Mouse (Mus musculus) forebrain, embryonic 12.5 days (tissue): ENCODE results near the gene Nkd1. TPM values are rescaled to one million over a fixed set of nuclear protein-coding genes. Genes with fewer than 3 reads are reported as not detected.

Experiments used
- ATAC-seq: fragments of 200-750 bp; cut with Nextera tagmentation; 2 replicates; pipeline ENCODE4 v1.8.0; 2017; ENCODE audit warnings: moderate TSS enrichment; ENCODE audit not compliant: low FRiP score
- H3K27ac ChIP-seq: fragments of 300-500 bp; sonication (generic); 2 replicates; pipeline ENCODE4 v1.5.1; 2016; ENCODE audit warnings: mild to moderate bottlenecking
- H3K27me3 ChIP-seq: fragments of 300-500 bp; sonication (generic); 2 replicates; pipeline ENCODE4 v1.6.1; 2016; ENCODE audit warnings: mild to moderate bottlenecking
- H3K36me3 ChIP-seq: fragments of 300-500 bp; sonication (generic); replicated peaks from 2 replicates; pipeline ENCODE4 v1.6.1; 2016; ENCODE audit warnings: mild to moderate bottlenecking
- H3K4me1 ChIP-seq: fragments of 300-500 bp; sonication (generic); 2 replicates; pipeline ENCODE4 v1.6.1; 2016
- H3K4me2 ChIP-seq: fragments of 300-500 bp; sonication (generic); 2 replicates; pipeline ENCODE4 v1.6.1; 2016; ENCODE audit warnings: mild to moderate bottlenecking, moderate library complexity
- H3K4me3 ChIP-seq: fragments of 300-500 bp; sonication (generic); replicated peaks from 2 replicates; pipeline ENCODE4 v1.5.1; 2016; ENCODE audit warnings: mild to moderate bottlenecking
- H3K9ac ChIP-seq: fragments of 300-500 bp; sonication (generic); 2 replicates; pipeline ENCODE4 v1.6.1; 2016; ENCODE audit warnings: mild to moderate bottlenecking
- H3K9me3 ChIP-seq: fragments of 300-500 bp; sonication (generic); 2 replicates; pipeline ENCODE4 v1.6.1; 2016
- WGBS: fragments of 180-500 bp; shearing (Covaris S2); methylation state at CpG from one replicate; pipeline ENCODE4 v1.1.7; 2016; 5-methylcytosine and 5-hydroxymethylcytosine counted together
- polyA plus RNA-seq: library from polyadenylated mRNA; unstranded; fragments of >200 nt; fragmentation: Nextera tagmentation; extraction: Ambion mirVana; gene quantifications from 2 replicates; pipeline ENCODE4 v1.2.1, GENCODE M21; 2016

The Nkd1 gene
- polyA plus RNA-seq, 1 experiment from 2014 or later: 64.4 TPM

DNA sequence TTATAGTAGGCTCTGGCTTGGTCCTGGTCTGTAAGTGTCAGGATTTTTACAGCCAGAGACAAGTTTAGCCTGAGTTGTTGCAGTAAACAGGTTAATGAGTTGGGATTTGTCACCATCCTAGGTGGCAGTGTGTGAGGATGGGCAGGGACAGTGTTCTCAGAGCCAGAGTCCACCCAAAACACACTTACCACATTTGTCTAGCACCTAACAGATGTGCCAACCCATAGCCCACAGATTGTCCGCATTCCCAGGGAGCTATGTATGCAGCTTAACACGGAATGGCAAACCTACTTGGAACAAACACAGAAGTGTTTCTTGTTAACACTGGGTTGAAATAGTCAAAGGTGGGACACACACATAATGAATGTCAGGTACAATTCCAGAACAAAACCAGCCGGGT, 47.1 kb downstream of the Nkd1 start:
- Histone ChIP-seq H3K4me1 (peaks cover 65% of the 10 kb centered on the region), H3K36me3 (no peaks in the 10 kb centered on the region)

DNA sequence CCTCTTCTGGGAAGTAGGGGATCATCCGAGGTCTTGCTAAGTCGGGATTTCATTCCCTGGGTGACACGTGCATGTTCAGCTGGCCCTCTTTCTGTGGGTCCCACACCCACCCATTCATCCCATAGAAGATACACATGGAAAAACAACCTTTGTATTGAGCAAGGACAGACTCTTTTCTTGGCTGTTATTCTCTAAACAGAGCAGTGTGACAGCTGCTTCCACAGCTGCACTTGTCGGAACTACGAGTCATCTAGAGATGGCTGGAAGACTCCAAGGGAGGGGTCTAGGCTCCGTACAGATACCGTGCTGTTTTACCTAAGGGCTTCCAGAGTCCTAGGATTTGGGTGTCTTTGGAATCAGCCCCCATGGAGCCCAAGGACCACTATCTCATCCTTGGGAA, 48.2 kb downstream of the Nkd1 start:
- 75% methylated on average over 7 of the region's 7 CpGs for WGBS
- peaks cover 65% of the 10 kb centered on the region for H3K4me1 ChIP-seq
- ATAC-seq: no peak

More for the DNA sequence above, 47.1 kb downstream of the Nkd1 start:
- Histone ChIP-seq H3K9me3 (no peaks in the 10 kb centered on the region), H3K27ac (0 out of 2 replicates have a peak overlapping the region, but pooled peaks have one; percentile 31), H3K9ac (no peak overlapping the region), H3K4me3 (no peak overlapping the region), H3K4me2 (no peak overlapping the region), H3K27me3 (0 out of 2 replicates have a peak, but pooled peaks cover 3% of the 10 kb centered on the region)
- 92% methylated on average over 3 of the region's 3 CpGs for WGBS
- no peak for ATAC-seq

DNA sequence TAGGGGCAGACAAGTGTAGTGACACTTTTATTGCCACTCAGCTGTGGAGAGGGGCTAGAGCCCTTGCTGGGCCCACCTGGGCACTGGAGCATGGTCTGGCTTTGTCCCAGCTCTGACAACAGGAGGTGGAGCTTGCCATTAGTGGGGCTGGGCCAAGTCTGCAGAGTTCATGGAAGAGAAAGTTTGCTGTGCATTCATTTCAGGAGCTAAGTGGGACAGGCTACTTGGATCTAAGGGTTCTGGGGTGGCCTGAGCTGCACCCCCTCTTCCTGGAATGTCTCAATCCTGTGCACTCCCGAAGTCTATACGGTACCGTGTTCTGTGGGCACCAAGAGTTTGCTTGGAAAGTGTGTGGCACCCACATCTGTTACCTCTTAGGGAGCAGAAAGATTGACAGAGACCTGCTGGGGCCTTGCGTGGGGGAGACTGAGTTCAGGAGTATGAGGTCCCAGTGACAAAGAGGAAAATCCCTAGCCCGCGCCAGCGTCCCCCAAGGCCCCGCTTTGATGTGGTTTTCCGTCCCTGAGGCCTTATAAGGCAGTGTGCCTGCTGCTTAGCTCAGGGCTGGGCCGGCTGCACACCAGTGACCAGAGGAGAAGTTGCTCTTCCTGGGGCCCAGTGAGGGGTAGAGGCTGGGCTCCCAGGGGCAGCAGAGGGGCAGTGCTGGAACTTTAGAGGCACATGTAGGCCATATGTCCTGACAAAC, 49.3 kb downstream of the Nkd1 start:
- Histone ChIP-seq H3K4me3 (no peak overlapping the region), H3K36me3 (peaks cover 11% of the 10 kb centered on the region), H3K27ac (0 out of 2 replicates have a peak overlapping the region, but pooled peaks have one; percentile 8), H3K4me1 (peaks cover 68% of the 10 kb centered on the region), H3K4me2 (no peak overlapping the region), H3K9ac (no peak overlapping the region), H3K9me3 (no peaks in the 10 kb centered on the region), H3K27me3 (0 out of 2 replicates have a peak, but pooled peaks cover 3% of the 10 kb centered on the region)
- WGBS: 43% methylated on average over 10 of the region's 10 CpGs
- ATAC-seq: no peak

More for the DNA sequence above, 48.2 kb downstream of the Nkd1 start:
- 0 out of 2 replicates have a peak, but pooled peaks cover 3% of the 10 kb centered on the region for H3K27me3 ChIP-seq
- H3K4me2 ChIP-seq: no peak overlapping the region
- no peaks in the 10 kb centered on the region for H3K9me3 ChIP-seq
- H3K36me3 ChIP-seq: peaks cover 5% of the 10 kb centered on the region; the same call in 1 of the 2 replicates
- H3K9ac ChIP-seq: no peak overlapping the region
- H3K27ac ChIP-seq: no peak overlapping the region
- no peak overlapping the region for H3K4me3 ChIP-seq

DNA sequence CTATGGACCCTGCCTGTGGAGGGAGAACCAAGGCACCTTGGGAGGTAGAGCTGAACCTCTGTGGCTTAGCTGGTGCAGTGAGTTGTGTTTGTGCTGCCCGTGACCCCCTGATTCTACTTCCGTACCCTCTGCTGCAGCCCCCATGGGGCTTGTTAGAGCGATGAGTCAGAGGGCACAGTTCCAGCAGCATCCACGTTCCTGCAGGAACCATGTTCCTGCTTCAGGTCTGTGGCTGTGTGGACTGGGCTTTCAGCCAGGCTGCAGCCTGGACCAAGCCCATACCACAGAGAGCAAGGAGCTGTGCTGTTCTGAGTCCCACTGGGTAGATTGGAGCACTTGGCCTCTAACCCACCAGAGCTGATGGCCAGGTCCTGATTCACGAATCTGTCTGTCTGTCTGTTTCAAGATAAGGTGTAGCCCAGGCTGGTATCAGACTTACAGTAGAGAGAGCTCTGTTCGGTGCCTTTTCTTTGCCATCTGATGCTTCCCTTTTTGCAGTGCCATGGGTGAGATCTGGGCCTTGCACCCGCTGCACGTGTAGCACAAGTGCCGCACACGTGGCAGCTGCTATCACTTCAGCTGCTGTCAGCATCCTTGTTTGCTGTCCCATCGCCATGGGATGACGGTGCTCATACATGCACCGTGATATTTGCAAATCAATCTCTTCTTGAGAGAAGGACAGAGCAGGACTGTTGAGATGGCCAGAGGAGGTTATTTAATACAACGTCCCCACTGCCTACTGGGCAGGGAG, 50.5 kb downstream of the Nkd1 start:
- Histone ChIP-seq H3K9ac (no peak overlapping the region), H3K27ac (0 out of 2 replicates have a peak overlapping the region, but pooled peaks have one; percentile 36), H3K9me3 (no peaks in the 10 kb centered on the region), H3K36me3 (peaks cover 17% of the 10 kb centered on the region), H3K27me3 (0 out of 2 replicates have a peak, but pooled peaks cover 3% of the 10 kb centered on the region), H3K4me1 (peaks cover 58% of the 10 kb centered on the region), H3K4me2 (no peak overlapping the region), H3K4me3 (no peak overlapping the region)
- WGBS: 86% methylated on average over 14 of the region's 14 CpGs
- no peak for ATAC-seq

DNA sequence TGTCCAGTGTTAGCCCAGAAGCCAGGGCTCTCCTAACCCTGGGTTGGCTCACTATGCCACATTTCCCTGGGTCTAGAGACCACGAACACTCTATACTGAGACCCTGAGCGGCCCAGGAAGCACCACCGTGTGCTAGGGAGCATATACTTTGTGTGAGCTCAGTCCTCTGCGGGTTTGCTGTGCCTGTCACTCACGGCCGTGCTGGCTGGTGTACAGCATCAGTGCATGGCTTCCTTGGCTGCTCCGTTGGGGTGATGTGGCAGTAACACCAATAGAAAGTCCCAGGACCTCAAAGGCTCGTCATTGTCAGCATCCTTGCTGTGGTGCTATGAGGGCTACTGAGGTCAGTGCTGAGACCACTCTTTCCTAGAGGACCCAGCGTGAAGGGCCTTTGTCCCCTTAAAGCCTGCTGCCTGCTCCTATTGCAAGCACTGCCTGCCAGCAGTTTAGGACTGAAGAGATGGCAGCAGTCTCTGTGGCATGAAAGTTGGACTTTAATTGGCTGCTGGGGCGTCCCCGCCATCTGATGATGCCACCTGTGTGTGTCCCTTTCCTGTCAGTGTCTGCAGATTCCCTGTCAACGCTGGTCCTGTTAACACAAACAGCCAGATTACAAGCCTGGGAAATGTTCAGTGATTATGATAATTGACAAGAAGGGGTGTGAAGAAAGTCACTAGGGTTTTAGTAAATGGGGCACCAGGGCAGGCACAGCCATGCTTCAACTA, 51.2 kb downstream of the Nkd1 start:
- H3K4me1 ChIP-seq: peaks cover 57% of the 10 kb centered on the region
- 0 out of 2 replicates have a peak overlapping the region, but pooled peaks have one; percentile 36 for H3K27ac ChIP-seq
- no peaks in the 10 kb centered on the region for H3K9me3 ChIP-seq
- H3K4me2 ChIP-seq: no peak overlapping the region
- H3K4me3 ChIP-seq: no peak overlapping the region
- peaks cover 17% of the 10 kb centered on the region for H3K36me3 ChIP-seq
- ATAC-seq: no peak
- WGBS: 84% methylated on average over 12 of the region's 12 CpGs
- no peak overlapping the region for H3K9ac ChIP-seq
- 0 out of 2 replicates have a peak, but pooled peaks cover 3% of the 10 kb centered on the region for H3K27me3 ChIP-seq

DNA sequence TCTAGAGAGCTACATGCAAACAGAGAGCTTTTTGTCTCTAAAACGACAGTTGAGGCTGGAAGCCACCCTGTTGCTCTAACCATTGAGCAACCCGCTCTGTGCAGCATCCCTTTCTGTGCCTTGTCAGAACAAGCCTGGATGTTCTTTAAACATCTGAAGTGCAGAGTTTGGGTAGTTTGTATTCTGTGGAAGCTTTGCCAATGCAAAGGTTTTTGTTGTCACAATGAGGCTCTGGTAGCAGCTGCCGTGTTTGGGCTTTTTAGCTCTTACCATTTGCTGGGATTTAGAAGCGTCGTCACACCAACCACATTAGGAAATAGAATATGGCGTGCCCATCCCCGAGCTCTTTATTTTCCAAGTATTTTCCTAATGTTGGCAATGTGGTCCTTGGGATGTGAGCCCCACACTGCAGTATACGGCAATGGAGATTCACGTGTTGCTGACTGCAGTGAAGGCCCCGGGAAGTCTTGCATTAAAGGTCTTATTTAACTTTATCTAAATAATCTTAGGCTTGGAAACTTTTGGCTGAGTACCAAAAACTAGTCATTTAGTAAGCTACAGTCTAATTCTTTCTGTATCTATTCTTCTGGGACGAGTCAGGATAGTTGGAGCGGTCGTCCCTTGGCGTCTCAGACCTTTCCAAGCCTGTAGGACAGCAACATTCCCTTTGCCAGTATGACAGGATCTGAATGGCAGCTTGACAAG, 51.9 kb downstream of the Nkd1 start:
- Histone ChIP-seq H3K4me3 (no peak overlapping the region), H3K4me1 (peaks cover 58% of the 10 kb centered on the region), H3K4me2 (no peak overlapping the region), H3K9ac (no peak overlapping the region), H3K36me3 (peaks cover 17% of the 10 kb centered on the region), H3K27ac (0 out of 2 replicates have a peak overlapping the region, but pooled peaks have one; percentile 31), H3K27me3 (0 out of 2 replicates have a peak, but pooled peaks cover 3% of the 10 kb centered on the region), H3K9me3 (no peaks in the 10 kb centered on the region)
- WGBS: 86% methylated on average over 14 of the region's 14 CpGs
- no peak for ATAC-seq

DNA sequence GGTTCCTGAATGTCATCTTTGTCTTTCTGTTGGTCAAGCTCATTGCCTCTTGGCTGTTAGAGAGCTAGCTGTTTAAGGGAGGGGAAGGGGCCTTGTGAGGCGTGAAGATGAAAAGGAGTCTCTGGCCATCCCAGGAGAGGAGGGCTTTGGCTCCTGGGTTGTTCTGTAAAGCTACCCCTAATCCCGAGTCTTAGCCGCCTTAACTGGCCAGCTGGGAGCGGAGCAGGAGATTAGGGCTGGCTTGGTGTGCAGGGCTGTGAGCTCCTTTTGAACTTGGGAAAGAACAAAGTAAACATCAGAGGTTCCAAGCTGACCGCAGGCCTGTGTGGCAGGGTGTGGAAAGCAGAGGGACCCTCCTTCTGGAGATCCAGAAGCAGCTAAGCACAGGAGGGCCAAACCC, 53.8 kb downstream of the Nkd1 start:
- Histone ChIP-seq H3K4me2 (no peak overlapping the region), H3K4me3 (no peak overlapping the region), H3K36me3 (peaks cover 19% of the 10 kb centered on the region), H3K4me1 (peaks cover 59% of the 10 kb centered on the region), H3K27ac (no peak overlapping the region), H3K27me3 (0 out of 2 replicates have a peak, but pooled peaks cover 3% of the 10 kb centered on the region), H3K9me3 (no peaks in the 10 kb centered on the region), H3K9ac (no peak overlapping the region)
- 56% methylated on average over 5 of the region's 5 CpGs for WGBS
- no peak for ATAC-seq

DNA sequence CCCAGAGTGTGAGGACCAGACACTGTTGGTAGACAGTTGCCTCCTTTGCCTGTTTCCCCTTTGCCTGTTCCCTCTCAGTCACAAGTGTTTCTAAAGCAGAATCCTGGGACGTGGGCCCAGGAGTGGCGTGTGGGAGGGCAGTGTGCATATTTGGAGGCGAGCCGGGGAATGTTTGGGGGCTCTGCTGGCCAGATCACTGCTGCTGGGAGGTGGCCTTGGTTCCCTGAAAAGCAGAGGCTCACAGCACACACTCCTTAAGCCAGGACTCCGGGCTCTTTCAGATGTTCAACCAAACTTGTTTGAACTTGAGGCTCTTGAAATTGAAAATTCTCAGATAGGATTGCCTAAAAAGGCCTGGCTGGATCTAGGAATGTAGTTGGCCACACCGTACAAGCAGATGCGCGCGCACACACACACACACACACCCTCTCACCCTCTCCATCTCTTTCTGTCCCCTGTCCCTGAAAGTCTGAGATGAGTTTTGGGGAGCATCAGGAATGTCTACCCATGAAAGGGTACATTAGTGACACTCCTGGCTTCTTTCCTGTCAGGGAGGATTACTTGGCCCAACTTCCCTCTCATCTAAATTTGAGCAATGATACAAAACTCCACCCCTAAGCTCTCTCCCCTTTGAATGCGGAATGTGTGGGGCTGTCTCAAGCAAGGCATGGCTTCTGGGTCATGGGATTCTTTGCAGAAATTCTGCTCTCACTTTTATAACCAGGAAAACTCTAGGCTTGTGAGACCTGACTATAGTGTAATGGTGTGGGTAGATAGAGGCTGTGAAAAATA, 55.4 kb downstream of the Nkd1 start:
- Histone ChIP-seq H3K4me1 (peaks cover 48% of the 10 kb centered on the region), H3K27me3 (0 out of 2 replicates have a peak, but pooled peaks cover under 1% of the 10 kb centered on the region), H3K36me3 (peaks cover 20% of the 10 kb centered on the region), H3K9me3 (no peaks in the 10 kb centered on the region), H3K4me3 (no peak overlapping the region), H3K4me2 (no peak overlapping the region), H3K9ac (no peak overlapping the region), H3K27ac (no peak overlapping the region)
- WGBS: 87% methylated on average over 10 of the region's 10 CpGs
- ATAC-seq: no peak

DNA sequence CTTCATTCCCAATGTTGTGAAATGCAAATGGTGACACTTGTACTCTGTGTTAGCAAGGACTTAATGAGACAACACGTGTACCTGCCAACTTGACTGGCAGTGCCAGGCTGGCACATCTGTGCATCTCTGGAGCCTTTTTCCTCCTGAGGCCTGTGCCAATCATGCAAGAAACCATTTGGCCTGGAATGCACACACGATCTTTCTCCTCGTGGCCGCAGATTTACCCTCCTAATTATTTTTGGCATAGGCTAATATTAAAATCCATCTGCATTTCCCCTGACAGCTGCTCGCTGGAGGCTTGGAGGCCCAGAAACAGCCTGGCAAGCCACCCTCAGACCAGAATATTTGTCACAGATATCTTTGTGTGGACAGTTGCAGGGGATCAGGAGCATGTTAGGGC, 56.5 kb downstream of the Nkd1 start:
- Histone ChIP-seq H3K27ac (no peak overlapping the region), H3K27me3 (no peaks in the 10 kb centered on the region), H3K9ac (no peak overlapping the region), H3K36me3 (peaks cover 20% of the 10 kb centered on the region), H3K9me3 (no peaks in the 10 kb centered on the region), H3K4me1 (peaks cover 37% of the 10 kb centered on the region), H3K4me3 (no peak overlapping the region), H3K4me2 (no peak overlapping the region)
- no peak for ATAC-seq
- WGBS: 75% methylated on average over 5 of the region's 5 CpGs

DNA sequence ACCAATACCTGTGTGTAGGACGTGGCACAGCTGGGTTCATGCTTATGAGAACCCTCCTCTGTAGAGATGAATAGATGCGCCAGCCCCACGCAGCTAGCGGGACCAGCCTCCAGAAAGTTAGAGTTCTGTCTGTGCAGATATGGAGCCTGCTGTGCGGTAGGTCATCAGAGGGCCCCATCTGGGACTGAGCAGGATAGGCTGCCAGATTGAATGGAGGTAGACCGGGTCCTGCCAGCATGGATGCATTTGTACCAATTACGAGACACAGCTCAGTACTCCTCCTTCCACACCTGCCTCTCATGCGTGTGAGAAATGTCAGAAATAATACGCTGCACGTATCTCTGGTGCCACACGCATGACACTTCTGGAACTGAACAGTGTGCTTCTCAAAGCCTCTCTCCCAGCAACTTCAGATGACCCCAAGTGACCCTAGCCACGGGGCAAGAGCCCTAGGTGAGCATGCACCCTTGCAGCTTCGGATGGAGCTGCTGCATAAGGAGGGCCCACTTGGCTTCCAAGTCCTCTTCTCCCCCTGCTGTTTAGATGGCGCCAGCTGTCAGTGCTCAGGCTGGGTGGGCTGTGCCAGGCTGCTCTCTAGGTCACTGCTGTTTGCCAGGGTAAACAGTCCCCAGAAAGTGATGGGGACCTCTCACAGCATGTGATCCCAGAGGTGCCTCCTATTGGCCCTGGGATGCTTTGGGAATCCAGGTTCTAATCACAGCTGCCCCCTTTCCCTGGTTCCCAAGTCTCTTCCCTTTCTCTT, 57.4 kb downstream of the Nkd1 start:
- Histone ChIP-seq H3K4me1 (peaks cover 35% of the 10 kb centered on the region), H3K4me3 (no peak overlapping the region), H3K4me2 (no peak overlapping the region), H3K27me3 (no peaks in the 10 kb centered on the region), H3K27ac (no peak overlapping the region), H3K9me3 (no peaks in the 10 kb centered on the region), H3K9ac (no peak overlapping the region), H3K36me3 (peaks cover 20% of the 10 kb centered on the region)
- 61% methylated on average over 14 of the region's 14 CpGs for WGBS
- no peak for ATAC-seq
